Mouse (Mus musculus) C2C12 (cell line): ENCODE measurements around the gene Gcn1l1. TPM values are rescaled to one million over a fixed set of nuclear protein-coding genes. Genes with fewer than 3 reads are reported as not detected.

Experiments used
- H3K27me3 ChIP-seq: one replicate; pipeline ENCODE4 v1.6.1; 2011; ENCODE audit not compliant: control insufficient read depth, insufficient read depth, insufficient read length
- H3K36me3 ChIP-seq: one replicate; pipeline ENCODE4 v1.6.1; 2011; ENCODE audit not compliant: control insufficient read depth, insufficient read depth
- H3K4me3 ChIP-seq: one replicate; pipeline ENCODE4 v1.5.1; 2011; ENCODE audit warnings: mild to moderate bottlenecking, control low read depth; ENCODE audit not compliant: poor library complexity, insufficient read depth, severe bottlenecking
- H3K79me2 ChIP-seq: one replicate; pipeline ENCODE4 v1.6.1; 2011; ENCODE audit not compliant: control insufficient read depth, insufficient read depth
- H3K79me3 ChIP-seq: one replicate; pipeline ENCODE4 v1.6.1; 2011; ENCODE audit warnings: low read depth, control low read depth
- H3ac ChIP-seq: one replicate; pipeline ENCODE3; 2011; ENCODE audit warnings: low read depth; ENCODE audit not compliant: control insufficient read depth, insufficient read length
- CEBPB ChIP-seq: IDR thresholded peaks from one replicate; pipeline ENCODE4 v1.6.1; 2011; ENCODE audit warnings: low read depth, mild to moderate bottlenecking, control low read depth, moderate library complexity
- CTCF ChIP-seq: IDR thresholded peaks from one replicate; pipeline ENCODE4 v1.5.1; 2011; ENCODE audit not compliant: control insufficient read depth, insufficient read depth, insufficient read length
- FOSL1 ChIP-seq: IDR thresholded peaks from one replicate; pipeline ENCODE4 v1.8.0; 2011; ENCODE audit warnings: mild to moderate bottlenecking, low read length; ENCODE audit not compliant: poor library complexity, insufficient read depth, severe bottlenecking
- MAX ChIP-seq: IDR thresholded peaks from one replicate; pipeline ENCODE4 v1.6.1; 2011; ENCODE audit warnings: mild to moderate bottlenecking, control low read depth
- MYOD1 ChIP-seq: IDR thresholded peaks from one replicate; pipeline ENCODE4 v1.6.1; 2011; ENCODE audit warnings: low read depth; ENCODE audit not compliant: control insufficient read depth, insufficient read length
- MYOG ChIP-seq: IDR thresholded peaks from one replicate; pipeline ENCODE4 v1.6.1; 2011; ENCODE audit not compliant: control insufficient read depth, insufficient read length; ENCODE audit errors: extremely low read depth
- USF1 ChIP-seq: IDR thresholded peaks from one replicate; pipeline ENCODE4 v1.6.1; 2011; ENCODE audit warnings: low read depth, mild to moderate bottlenecking, control low read depth, moderate library complexity
- polyA plus RNA-seq: library from polyadenylated mRNA; unstranded; fragments of >200 nt; fragmentation: generic; extraction: Trizol; gene quantifications from one replicate; pipeline ENCODE4 v1.2.1, GENCODE M21; 2012; ENCODE audit warnings: missing spikeins

Gcn1l1 gene
- polyA plus RNA-seq, 1 experiment: 46.2 TPM

GRCm38 (mm10) chr5:115631505-115632357 is 66.7 kb downstream of the Gcn1l1 start, which contains the start of gene Rab35:
Gene Rab35, plus strand, starts transcription at chr5:115631908.
- H3K79me3 ChIP-seq: peaks cover 45% of the 10 kb centered on the region
- TF ChIP-seq MYOD1 (no peak), FOSL1 (no peak), CTCF (no peak)

GRCm38 (mm10) chr5:115632358-115632714 is 67.3 kb downstream of the Gcn1l1 start:
- Histone ChIP-seq H3K36me3 (peaks cover 6% of the 10 kb centered on the region), H3K4me3 (peak overlapping the region; percentile 80), H3ac (peak overlapping the region; percentile 62), H3K79me2 (peaks cover 61% of the 10 kb centered on the region), H3K79me3 (peaks cover 49% of the 10 kb centered on the region), H3K27me3 (no peaks in the 10 kb centered on the region)
- TF ChIP-seq MAX (no peak), USF1 (no peak), FOSL1 (no peak), MYOD1 (no peak), CTCF (no peak), CEBPB (no peak), MYOG (no peak)

More at GRCm38 (mm10) chr5:115631505-115632357, 66.7 kb downstream of the Gcn1l1 start, which contains the start of gene Rab35:
- Histone ChIP-seq H3K36me3 (peaks cover 6% of the 10 kb centered on the region), H3K27me3 (no peaks in the 10 kb centered on the region), H3K79me2 (peaks cover 55% of the 10 kb centered on the region), H3ac (peak within 1 kb of the TSS; percentile 68), H3K4me3 (peak within 1 kb of the TSS; percentile 80)

GRCm38 (mm10) chr5:115633060-115633459 is 68.0 kb downstream of the Gcn1l1 start:
- H3K79me2 ChIP-seq: peaks cover 68% of the 10 kb centered on the region
- peak overlapping the region; percentile 62 for H3ac ChIP-seq
- no peak for TF ChIP-seq FOSL1
- no peak for TF ChIP-seq MAX
- TF ChIP-seq MYOG: no peak
- peak; percentile 64 for TF ChIP-seq USF1
- peak overlapping the region; percentile 80 for H3K4me3 ChIP-seq
- no peaks in the 10 kb centered on the region for H3K27me3 ChIP-seq
- H3K36me3 ChIP-seq: peaks cover 8% of the 10 kb centered on the region
- peaks cover 49% of the 10 kb centered on the region for H3K79me3 ChIP-seq

- no peaks in the 10 kb centered on the region for H3K27me3 ChIP-seq
- H3K79me3 ChIP-seq: peaks cover 53% of the 10 kb centered on the region
- peaks cover 77% of the 10 kb centered on the region for H3K79me2 ChIP-seq
- H3K36me3 ChIP-seq: peaks cover 17% of the 10 kb centered on the region
- TF ChIP-seq CEBPB: no peak
- TF ChIP-seq MAX: no peak
- no peak for TF ChIP-seq CTCF
- TF ChIP-seq USF1: no peak
- TF ChIP-seq MYOG: no peak
- no peak for TF ChIP-seq MYOD1
- no peak for TF ChIP-seq FOSL1
- H3K4me3 ChIP-seq: no peak overlapping the region
- H3ac ChIP-seq: no peak overlapping the region
Measured at GRCm38 (mm10) chr5:115634046-115634445, 69.0 kb downstream of the Gcn1l1 start.

- Histone ChIP-seq H3ac (no peak overlapping the region), H3K36me3 (peaks cover 30% of the 10 kb centered on the region), H3K27me3 (no peaks in the 10 kb centered on the region), H3K79me2 (peaks cover 83% of the 10 kb centered on the region), H3K4me3 (no peak overlapping the region), H3K79me3 (peaks cover 53% of the 10 kb centered on the region)
- no peak for TF ChIP-seq MYOD1
- TF ChIP-seq MYOG: no peak
- TF ChIP-seq MAX: no peak
- TF ChIP-seq USF1: no peak
- TF ChIP-seq FOSL1: no peak
- TF ChIP-seq CTCF: no peak
- no peak for TF ChIP-seq CEBPB
Measured at GRCm38 (mm10) chr5:115635536-115635935, 70.5 kb downstream of the Gcn1l1 start.

GRCm38 (mm10) chr5:115644192-115644591 is 79.1 kb downstream of the Gcn1l1 start:
- TF ChIP-seq MYOD1 (no peak), CTCF (no peak), MYOG (no peak), FOSL1 (no peak), CEBPB (no peak), USF1 (no peak), MAX (no peak)
- Histone ChIP-seq H3K36me3 (peaks cover 52% of the 10 kb centered on the region), H3K79me3 (no peaks in the 10 kb centered on the region)

More at GRCm38 (mm10) chr5:115644192-115644591, 79.1 kb downstream of the Gcn1l1 start:
- Histone ChIP-seq H3K79me2 (peaks cover 14% of the 10 kb centered on the region), H3K27me3 (no peaks in the 10 kb centered on the region), H3K4me3 (no peak overlapping the region), H3ac (no peak overlapping the region)
